Mouse (Mus musculus) testis, postnatal 14 days (tissue): ENCODE measurements around the gene Plekhg6.

Experiments used
- DNase-seq: peaks from one replicate; pipeline ENCODE4 v3.0.0; 2021; ENCODE audit warnings: low spot score

The Plekhg6 gene

DNA sequence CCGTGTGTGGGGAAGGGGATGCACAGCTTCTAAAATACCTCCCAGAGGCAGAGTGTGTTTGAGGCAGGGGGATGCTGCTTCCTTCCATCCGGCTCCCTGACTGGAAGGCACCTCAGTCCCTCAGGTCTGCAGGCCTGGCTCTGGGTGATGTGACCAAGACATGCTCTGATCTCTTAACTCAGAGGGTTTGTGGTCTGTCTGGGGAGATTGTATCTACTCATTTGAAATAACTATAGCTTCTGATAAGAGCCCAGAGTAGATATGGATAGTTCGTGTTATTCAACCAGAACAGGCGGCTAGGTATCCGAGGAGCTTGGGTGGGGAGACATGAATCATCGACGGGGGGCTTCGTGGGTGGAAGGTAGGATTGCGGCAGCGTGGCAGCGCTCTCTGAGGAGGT lies 27.4 kb downstream of the Plekhg6 start:
- DNase-seq = no peak

- no peak for DNase-seq
These were observed 27.8 kb downstream of the Plekhg6 start for GRCm38 (mm10) chr6:125352811-125353210.

- DNase-seq = no peak
These were observed 28.6 kb downstream of the Plekhg6 start for GRCm38 (mm10) chr6:125352046-125352384.

DNA sequence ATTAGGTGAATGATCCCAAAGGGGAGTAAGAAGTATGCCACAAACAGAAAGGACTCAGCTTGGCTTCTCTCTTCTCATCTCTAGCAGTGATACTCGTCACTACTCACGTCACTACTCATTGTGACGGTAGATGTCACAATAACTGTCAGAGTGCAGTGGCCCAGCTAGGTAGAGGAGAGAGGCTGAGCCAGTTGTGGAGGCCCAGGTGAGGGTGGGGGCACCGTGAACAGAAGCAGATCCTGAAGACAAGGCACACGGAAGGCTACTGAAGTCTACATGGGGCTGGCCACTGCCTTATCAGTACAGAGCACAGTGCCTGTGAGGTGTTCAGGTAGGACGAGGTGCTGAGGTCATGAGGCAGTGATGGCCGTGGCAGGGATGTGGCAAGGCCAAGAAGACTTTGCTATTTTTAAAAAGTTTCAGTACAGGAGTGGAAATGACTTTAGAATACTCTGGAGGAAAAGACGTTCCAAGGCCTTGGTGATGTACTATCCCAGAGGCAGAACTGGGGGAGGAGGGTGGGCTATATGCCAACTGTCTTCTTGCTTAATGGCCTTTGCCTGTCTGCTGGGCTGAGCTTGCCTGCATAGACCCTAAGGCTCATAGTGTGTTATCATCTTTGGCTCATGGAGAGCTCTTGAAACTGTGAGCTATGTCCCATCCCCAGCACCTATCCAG lies 29.1 kb downstream of the Plekhg6 start:
- peak; percentile 73 for DNase-seq

DNA sequence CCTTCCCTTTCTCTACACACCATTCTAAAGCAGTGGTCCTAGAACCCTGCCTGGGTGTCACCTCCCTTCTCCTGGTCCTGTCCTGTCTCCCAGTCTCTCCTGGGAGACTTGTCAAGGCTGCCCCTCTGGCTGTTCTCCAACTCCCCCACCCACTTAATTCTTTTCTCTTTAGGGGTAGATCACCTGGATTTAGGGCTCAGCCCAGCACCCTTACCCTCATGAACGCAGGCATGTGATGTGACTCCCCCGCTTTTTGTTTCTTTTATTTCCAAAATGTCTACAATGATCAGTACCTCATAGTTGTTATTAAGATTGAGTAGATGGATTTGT lies 29.6 kb downstream of the Plekhg6 start:
- no peak for DNase-seq

GRCm38 (mm10) chr6:125350231-125350994 lies 30.2 kb downstream of the Plekhg6 start:
- no peak for DNase-seq

DNA sequence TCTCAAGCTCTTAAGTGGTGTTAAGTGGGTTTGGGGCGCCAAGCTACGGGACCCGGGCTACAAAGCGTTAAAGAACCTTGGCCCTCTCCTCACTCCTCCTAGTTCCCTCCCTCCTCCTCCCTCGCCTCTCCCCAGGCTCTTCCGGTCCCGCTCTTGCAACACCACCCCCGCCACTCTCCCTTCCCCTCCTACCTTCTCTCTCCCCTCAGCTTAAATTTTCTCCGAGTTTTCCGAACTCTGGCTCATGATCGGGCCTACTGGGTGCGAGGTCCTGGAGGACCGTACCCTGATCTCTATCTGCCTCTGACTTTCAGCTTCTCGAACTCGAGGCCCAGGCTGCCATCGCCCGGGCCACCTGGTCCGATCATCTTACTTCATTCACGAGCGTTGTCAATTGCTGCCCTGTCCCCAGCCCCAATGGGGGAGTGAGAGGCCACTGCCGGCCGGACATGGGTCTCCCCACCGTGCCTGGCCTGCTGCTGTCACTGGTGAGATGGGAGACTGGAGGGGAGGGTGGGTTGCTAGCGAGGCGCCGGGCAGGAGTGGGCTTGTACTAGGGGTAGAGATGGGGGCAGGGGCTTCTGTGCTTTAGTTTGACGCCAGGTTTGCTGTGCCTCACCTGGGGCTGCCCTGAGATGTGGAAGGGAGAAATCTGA lies 30.9 kb downstream of the Plekhg6 start:
- DNase-seq = peak; percentile 68

DNA sequence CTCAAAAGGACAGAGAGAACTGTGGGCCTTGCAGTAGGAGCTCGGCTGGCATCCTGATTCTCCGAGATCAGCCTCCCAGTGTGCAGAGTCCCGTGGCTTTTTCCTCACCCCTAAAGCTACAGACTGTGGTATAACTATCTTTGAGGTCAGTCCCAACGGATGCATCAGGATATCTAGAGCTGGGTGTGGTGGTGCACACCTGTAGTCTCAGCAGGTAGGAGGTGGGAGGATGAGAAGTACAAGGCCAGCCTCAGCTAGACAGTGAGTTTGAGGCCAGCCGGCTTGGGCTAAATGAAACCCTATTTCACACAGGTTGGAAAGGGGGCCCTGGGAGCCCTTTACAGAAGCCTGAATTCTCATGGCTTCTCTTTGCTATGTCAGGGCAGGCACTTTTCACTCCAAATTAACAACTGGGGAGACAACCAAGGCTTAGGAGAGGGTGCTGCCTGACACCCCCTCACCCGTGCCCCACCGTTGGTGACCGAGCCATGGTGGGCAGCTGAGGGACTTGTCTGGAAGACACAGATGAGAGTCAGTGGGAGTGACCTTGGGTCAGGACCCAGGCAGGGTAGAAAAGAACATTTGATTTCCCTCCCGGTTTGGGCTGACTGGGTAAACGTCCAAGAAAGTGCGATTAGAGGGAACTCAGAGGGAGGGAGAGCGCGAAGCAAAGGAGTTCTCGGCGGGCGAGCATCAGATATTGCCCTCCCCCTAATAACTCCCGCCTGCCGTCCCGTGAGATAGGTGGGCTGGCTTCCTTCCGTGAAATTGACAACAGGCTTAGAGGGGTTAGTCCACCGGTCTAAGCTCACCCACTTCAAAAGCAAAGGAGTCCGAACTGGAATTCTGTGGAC lies 31.6 kb downstream of the Plekhg6 start, which contains the start of gene Tnfrsf1a:
Tnfrsf1a (plus strand) TSS at position 642 of the 854 bp plus-strand sequence.
- DNase-seq = peak; percentile 71

- no peak for DNase-seq
These were observed 34.6 kb downstream of the Plekhg6 start for GRCm38 (mm10) chr6:125346029-125346428.

DNA sequence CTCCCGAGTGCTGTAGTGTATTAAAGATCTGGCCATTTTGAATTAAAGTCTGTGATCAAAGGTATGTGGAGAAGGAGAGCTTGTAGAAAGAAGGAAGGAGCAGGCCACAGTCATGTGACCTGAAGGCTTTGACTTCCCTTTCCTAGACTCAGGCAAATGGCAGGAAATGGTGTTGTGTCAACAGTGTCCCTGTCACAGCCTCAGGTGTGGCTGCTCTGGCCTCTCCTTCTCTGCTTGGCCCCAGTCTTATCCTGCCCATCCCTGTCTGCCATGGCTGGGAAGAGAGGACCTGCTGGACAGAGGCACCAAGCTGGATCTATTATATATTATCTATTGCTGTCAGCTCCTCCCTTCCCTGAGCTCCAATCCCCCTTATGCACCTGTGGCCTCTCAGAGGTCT lies 35.0 kb downstream of the Plekhg6 start:
- no peak for DNase-seq

DNA sequence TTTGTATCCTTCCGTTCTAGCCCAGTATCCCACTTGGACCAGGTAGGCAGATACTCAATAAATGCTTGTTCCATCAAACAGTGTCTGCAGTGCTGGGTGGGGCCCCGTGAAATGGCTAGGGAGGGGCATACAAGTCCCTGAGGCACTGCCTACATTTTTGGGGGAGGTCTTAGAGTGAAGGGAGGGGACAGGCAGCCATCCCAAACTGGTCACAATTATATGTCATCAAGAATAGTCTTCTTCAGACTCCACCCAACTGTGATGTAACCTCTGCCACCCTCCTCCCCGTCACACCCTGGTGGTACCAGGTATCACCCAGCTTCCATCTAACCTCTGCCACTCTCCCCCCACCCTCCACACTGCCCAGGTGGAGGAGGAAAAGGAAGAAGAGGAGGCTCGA lies 35.7 kb downstream of the Plekhg6 start:
- no peak for DNase-seq

GRCm38 (mm10) chr6:125344084-125344483 lies 36.5 kb downstream of the Plekhg6 start:
- DNase-seq = no peak

DNA sequence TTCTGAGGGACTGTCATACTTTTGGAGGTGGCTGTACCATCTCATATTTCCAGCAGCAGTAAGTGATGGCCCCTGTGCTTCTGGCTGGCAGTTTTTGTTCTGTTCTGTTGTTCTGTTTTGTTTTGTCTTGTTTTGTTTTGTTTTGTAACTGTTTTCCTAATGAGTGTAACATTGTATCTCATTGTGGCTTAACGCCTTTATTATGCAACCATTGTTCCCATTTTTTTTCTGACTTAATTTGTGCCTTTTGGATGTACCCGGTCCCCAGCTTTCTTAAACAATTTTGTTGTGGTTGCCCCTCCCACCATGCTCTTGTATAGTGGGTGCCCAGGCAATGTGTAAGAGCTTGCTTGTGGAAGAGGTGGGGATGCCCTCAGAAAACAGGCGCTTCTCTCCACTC lies 38.4 kb downstream of the Plekhg6 start:
- no peak for DNase-seq

- no peak for DNase-seq
These were observed 40.3 kb downstream of the Plekhg6 start for GRCm38 (mm10) chr6:125340244-125340643.

DNA sequence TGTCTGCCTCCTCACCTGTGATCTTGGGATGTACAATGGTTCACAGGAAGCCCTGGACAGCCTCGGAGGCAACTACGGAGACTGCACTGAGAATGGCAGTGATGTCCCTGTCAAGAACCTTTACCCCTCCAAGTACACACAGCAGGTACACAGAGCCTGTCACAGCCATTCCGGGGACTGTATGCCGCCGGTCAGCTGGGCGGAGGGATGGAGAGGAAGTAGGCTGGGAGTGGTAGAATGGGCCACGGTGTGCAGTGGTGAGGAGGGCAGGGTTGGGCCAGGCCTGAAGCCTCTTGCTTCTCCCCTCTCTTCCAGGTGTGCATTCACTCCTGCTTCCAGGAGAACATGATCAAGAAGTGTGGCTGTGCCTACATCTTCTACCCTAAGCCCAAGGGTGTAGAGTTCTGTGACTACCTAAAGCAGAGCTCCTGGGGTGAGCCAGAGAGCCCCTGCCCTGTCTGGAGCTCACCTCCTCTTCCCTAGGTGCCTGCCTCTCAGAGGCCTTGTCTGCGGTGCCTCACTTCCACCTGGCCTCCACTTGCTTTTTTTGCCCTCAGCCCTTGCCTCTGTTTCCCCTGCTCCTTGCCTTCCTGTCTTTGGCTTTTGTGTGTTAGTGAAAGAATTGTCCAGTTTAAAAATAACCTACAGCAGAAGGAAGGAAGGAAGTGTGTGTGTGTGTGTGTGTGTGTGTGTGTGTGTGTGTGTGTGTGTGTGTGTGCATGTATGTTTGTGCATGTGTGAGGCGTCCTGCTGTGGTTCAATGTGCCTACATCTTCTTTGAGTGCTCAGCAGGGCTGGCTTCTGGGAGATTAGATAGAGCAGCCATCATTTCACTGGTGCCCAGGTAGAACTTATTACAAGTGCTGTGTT lies 41.6 kb downstream of the Plekhg6 start:
- no peak for DNase-seq

DNA sequence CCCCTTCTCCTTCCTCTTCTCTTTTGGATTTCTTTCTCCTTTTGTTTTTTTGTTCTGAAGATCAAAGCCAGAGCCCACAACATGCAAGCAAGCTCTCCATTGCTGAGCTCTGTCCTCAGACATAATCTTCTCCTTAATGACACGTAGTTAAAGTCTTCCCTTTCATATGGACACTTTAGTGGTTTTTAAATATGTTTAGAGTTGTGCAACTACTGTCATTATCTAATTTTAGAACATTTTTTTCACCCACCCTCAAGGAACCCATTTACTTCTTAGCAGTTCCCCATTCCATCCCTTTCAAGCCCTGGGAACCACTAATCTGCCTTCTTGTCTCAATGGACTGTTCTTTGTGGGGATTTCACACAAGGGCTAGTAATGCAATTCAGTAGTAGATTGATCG lies 46.2 kb downstream of the Plekhg6 start:
- no peak for DNase-seq

DNA sequence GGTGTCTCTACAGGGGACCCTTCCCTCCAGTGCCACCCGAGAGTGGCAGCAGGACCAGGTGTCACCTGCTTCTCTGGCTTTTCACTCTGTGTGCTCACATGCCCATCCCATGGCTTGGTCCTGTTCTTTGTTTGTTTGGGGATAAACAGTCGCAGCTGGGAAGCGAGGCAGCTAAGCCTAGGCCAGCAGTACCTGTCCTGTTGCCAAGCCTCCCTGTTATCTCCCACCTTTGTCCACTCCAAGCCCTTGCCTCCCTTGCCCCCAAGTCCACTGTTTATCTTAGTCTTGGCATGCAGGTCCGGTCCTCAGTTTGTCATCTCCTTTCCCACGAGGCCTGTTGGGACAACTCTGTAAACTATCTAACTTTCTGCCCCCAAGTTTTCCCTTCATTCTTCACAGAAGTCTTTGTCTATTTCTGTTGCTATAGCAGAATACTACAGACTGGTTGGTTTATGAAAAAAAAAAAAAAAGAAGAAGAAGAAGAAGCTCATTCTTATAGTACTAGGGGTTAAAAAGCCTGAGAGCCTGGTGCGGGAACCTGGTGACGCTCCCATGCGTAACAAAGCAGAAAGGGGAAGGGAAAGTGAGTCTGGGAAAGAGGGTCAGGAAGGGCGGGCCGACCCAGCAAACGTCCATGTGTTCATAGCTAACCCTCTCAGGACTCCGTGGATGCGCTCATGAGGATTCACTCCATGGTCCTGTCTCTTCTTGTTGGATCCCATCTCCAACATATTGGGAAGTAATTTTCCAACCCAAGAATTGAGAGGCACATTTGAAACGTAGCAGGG lies 47.3 kb downstream of the Plekhg6 start:
- DNase-seq = no peak

- DNase-seq = peak; percentile 82
These were observed 49.8 kb downstream of the Plekhg6 start for GRCm38 (mm10) chr6:125330626-125331326.

DNA sequence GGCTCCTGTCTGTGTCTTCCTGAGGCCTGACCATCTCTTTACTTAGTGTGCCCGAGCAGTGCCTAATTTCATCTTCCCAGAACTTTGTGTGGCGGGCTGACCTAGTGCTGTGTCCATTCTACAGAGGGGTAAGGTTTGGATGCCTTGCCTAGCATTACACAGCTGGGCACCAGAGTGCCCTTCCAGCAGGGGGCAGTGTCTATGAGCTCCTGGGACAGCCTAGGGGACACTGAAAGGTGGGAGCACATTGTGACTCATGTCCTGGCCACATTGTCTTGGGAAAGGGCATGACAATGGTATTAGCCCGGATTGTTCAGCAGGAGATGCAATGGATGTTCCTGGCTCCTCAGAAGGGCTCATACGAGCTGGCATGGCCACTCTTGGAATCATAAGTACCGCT lies 52.4 kb downstream of the Plekhg6 start:
- no peak for DNase-seq

- peak; percentile 24 for DNase-seq
These were observed 55.3 kb downstream of the Plekhg6 start for GRCm38 (mm10) chr6:125325337-125325736.
